Mouse (Mus musculus) ES-E14 (cell line): ENCODE measurements around the gene Med13l.

Experiments used
- HCFC1 ChIP-seq: IDR thresholded peaks from 2 replicates; pipeline ENCODE4 v1.6.1; 2012; ENCODE audit warnings: low read length, inconsistent platforms, borderline replicate concordance; ENCODE audit not compliant: insufficient read depth
- MAFK ChIP-seq: IDR thresholded peaks from 2 replicates; pipeline ENCODE4 v1.6.1; 2014; ENCODE audit warnings: mild to moderate bottlenecking, low read depth, low read length, inconsistent platforms; ENCODE audit not compliant: insufficient read depth
- ZC3H11A ChIP-seq: IDR thresholded peaks from 2 replicates; pipeline ENCODE4 v1.6.1; 2012; ENCODE audit warnings: low read depth, mild to moderate bottlenecking, inconsistent platforms, low read length, borderline replicate concordance
- ZNF384 ChIP-seq: IDR thresholded peaks from 2 replicates; pipeline ENCODE4 v1.6.1; 2012; ENCODE audit warnings: low read depth, low read length, inconsistent platforms

GRCm38 (mm10) chr5:118721848-118722247 is 161.4 kb downstream of the Med13l start:
- no peak for TF ChIP-seq MAFK
- no peak for TF ChIP-seq ZC3H11A
- TF ChIP-seq ZNF384: no peak
- no peak for TF ChIP-seq HCFC1
